Mouse (Mus musculus) bone marrow macrophage, adult 2 months (primary cell): Measurements from ENCODE around the gene Dido1.

Experiments used
- CTCF ChIP-seq: IDR thresholded peaks from 2 replicates; pipeline ENCODE4 v1.5.1; 2012; ENCODE audit warnings: low read depth, mild to moderate bottlenecking, low read length, moderate library complexity
- POLR2A ChIP-seq: IDR thresholded peaks from 2 replicates; pipeline ENCODE4 v1.6.1; 2012; ENCODE audit warnings: mild to moderate bottlenecking, low read depth, low read length, borderline replicate concordance

- TF ChIP-seq CTCF (no peak), POLR2A (no peak)
These were observed 15.0 kb upstream of the Dido1 start, which contains the start of gene Slc17a9 for GRCm38 (mm10) chr2:180724585-180725413.
